ENCODE assay signal across 21 mouse cellular contexts in genomic region chr2:178662396-178662795, GRCm38 (mm10).
DNase-seq lines count a peak whose midpoint lies in the region; ATAC-seq and TF ChIP-seq lines count a peak whose summit lies in the region.
"Had no signal": no experiment of that assay in that cellular context is flagged by ENCODE, and none has a peak within 500 bp of the region (broad histone marks: within the 10 kb centered on the region; RNA-seq: fewer than 3 reads in every experiment).

No protein-coding gene starts in this region.

- no peaks in the 10 kb centered on the region for H3K4me1 ChIP-seq in liver, embryonic 13.5 days (replicated peaks)
- no peaks in the 10 kb centered on the region for H3K4me1 ChIP-seq in liver, embryonic 16.5 days (ENCODE audit: control insufficient read depth, low read depth, low read length)
- no peaks in the 10 kb centered on the region for H3K4me1 ChIP-seq in stomach, embryonic 14.5 days (ENCODE audit: control insufficient read depth, insufficient read depth, low read length)
- no peaks in the 10 kb centered on the region for H3K4me1 ChIP-seq in forebrain, embryonic 10.5 days
- no peaks in the 10 kb centered on the region for H3K4me1 ChIP-seq in forebrain, embryonic 13.5 days
- H3K4me1 ChIP-seq: forebrain, embryonic 15.5 days; heart, embryonic 13.5 days; limb, embryonic 13.5 days; midbrain, embryonic 10.5 days; neural tube, embryonic 12.5 days had no signal

- DNase-seq in layer of hippocampus, adult 2 months (ENCODE audit: low spot score in 2 of 2) = no peak
- DNase-seq in layer of hippocampus, postnatal 10 days (ENCODE audit: low spot score in 2 of 2) = no peak
- DNase-seq in liver, embryonic 13.5 days = no peak
- DNase-seq in forebrain, embryonic 10.5 days (ENCODE audit: extremely low spot score, low spot score) = no peak
- DNase-seq: cerebellum, adult 9-10 months; gastrocnemius, adult 2 months; heart, postnatal 4 days; right cerebral cortex, postnatal 14 days had no signal

- WGBS in liver, embryonic 13.5 days (ENCODE audit: insufficient replicate concordance) = 38% methylated on average over 1 of the region's 1 CpGs
- 15% methylated on average over 1 of the region's 1 CpGs for WGBS in liver, embryonic 16.5 days (ENCODE audit: insufficient replicate concordance)
- 69% methylated on average over 1 of the region's 1 CpGs for WGBS in stomach, embryonic 14.5 days
- 75% methylated on average over 1 of the region's 1 CpGs for WGBS in forebrain, embryonic 10.5 days
- 66% methylated on average over 1 of the region's 1 CpGs for WGBS in forebrain, embryonic 13.5 days

- no peaks in the 10 kb centered on the region for H3K36me3 ChIP-seq in liver, embryonic 13.5 days
- H3K36me3 ChIP-seq in liver, embryonic 16.5 days (ENCODE audit: control insufficient read depth, insufficient read depth) = no peaks in the 10 kb centered on the region
- H3K36me3 ChIP-seq in stomach, embryonic 14.5 days (ENCODE audit: control insufficient read depth, insufficient read depth, low read length) = no peaks in the 10 kb centered on the region
- H3K36me3 ChIP-seq in forebrain, embryonic 10.5 days (replicated peaks) = no peaks in the 10 kb centered on the region
- no peaks in the 10 kb centered on the region for H3K36me3 ChIP-seq in forebrain, embryonic 13.5 days (ENCODE audit: poor library complexity, severe bottlenecking)
- H3K36me3 ChIP-seq: forebrain, embryonic 15.5 days; G1E; heart, embryonic 13.5 days; limb, embryonic 13.5 days; midbrain, embryonic 10.5 days; neural tube, embryonic 12.5 days had no signal

- no peaks in the 10 kb centered on the region for H3K9me3 ChIP-seq in liver, embryonic 13.5 days (replicated peaks)
- H3K9me3 ChIP-seq in liver, embryonic 16.5 days (replicated peaks; ENCODE audit: control insufficient read depth, low read length) = no peaks in the 10 kb centered on the region
- no peaks in the 10 kb centered on the region for H3K9me3 ChIP-seq in stomach, embryonic 14.5 days (ENCODE audit: control insufficient read depth, low read depth, low read length)
- H3K9me3 ChIP-seq in forebrain, embryonic 10.5 days = no peaks in the 10 kb centered on the region
- no peaks in the 10 kb centered on the region for H3K9me3 ChIP-seq in forebrain, embryonic 13.5 days (replicated peaks)
- H3K9me3 ChIP-seq: forebrain, embryonic 15.5 days; heart, embryonic 13.5 days; limb, embryonic 13.5 days; midbrain, embryonic 10.5 days; neural tube, embryonic 12.5 days had no signal

- no peak overlapping the region for H3K9ac ChIP-seq in liver, embryonic 13.5 days
- no peak overlapping the region for H3K9ac ChIP-seq in liver, embryonic 16.5 days (ENCODE audit: low read depth, low read length)
- H3K9ac ChIP-seq in stomach, embryonic 14.5 days (replicated peaks; ENCODE audit: low read depth, low read length) = no peak overlapping the region
- no peak overlapping the region for H3K9ac ChIP-seq in forebrain, embryonic 13.5 days
- H3K9ac ChIP-seq: forebrain, embryonic 15.5 days; heart, embryonic 13.5 days; limb, embryonic 13.5 days; neural tube, embryonic 12.5 days had no signal

- no peak for TF ChIP-seq CTCF in layer of hippocampus, adult 2 months (conservative IDR thresholded peaks at IDR 0.05)

- no peak overlapping the region for H3K4me3 ChIP-seq in layer of hippocampus, adult 2 months
- H3K4me3 ChIP-seq in liver, embryonic 13.5 days (replicated peaks) = no peak overlapping the region
- H3K4me3 ChIP-seq in liver, embryonic 16.5 days (ENCODE audit: low read depth, low read length) = no peak overlapping the region
- no peak overlapping the region for H3K4me3 ChIP-seq in stomach, embryonic 14.5 days (ENCODE audit: low read depth, low read length)
- H3K4me3 ChIP-seq in forebrain, embryonic 10.5 days = no peak overlapping the region
- H3K4me3 ChIP-seq in forebrain, embryonic 13.5 days = no peak overlapping the region
- H3K4me3 ChIP-seq: forebrain, embryonic 15.5 days; gastrocnemius, adult 2 months; heart, embryonic 13.5 days; limb, embryonic 13.5 days; midbrain, embryonic 10.5 days; neural tube, embryonic 12.5 days had no signal

- ATAC-seq in liver, embryonic 13.5 days (ENCODE audit: low read depth) = peak; percentile 65
- peak; percentile 70 for ATAC-seq in liver, embryonic 16.5 days (ENCODE audit: low read depth)
- ATAC-seq in stomach, embryonic 14.5 days (ENCODE audit: insufficient number of reproducible peaks, insufficient read depth, low FRiP score, low read depth) = peak; percentile 78
- ATAC-seq in forebrain, embryonic 13.5 days = no peak
- no peak for ATAC-seq in megakaryocyte-erythroid progenitor cell, adult 5-6 weeks (replicated peaks; ENCODE audit: low FRiP score, low TSS enrichment, poor library complexity, severe bottlenecking)
- ATAC-seq: CD4-positive, CD25-positive, alpha-beta regulatory T cell, adult 4 months; forebrain, embryonic 15.5 days; hindbrain, embryonic 16.5 days had no signal

- H3K27me3 ChIP-seq in liver, embryonic 13.5 days = no peaks in the 10 kb centered on the region
- no peaks in the 10 kb centered on the region for H3K27me3 ChIP-seq in liver, embryonic 16.5 days (ENCODE audit: control insufficient read depth, insufficient read depth, low read depth, low read length)
- no peaks in the 10 kb centered on the region for H3K27me3 ChIP-seq in stomach, embryonic 14.5 days (ENCODE audit: control insufficient read depth, insufficient read depth, low read length)
- H3K27me3 ChIP-seq in forebrain, embryonic 10.5 days (ENCODE audit: poor library complexity, severe bottlenecking) = no peaks in the 10 kb centered on the region
- 0 out of 2 replicates have a peak, but pooled peaks cover 7% of the 10 kb centered on the region for H3K27me3 ChIP-seq in forebrain, embryonic 13.5 days
- H3K27me3 ChIP-seq: forebrain, embryonic 15.5 days; neural tube, embryonic 12.5 days had no signal

- no peak overlapping the region for H3K4me2 ChIP-seq in liver, embryonic 13.5 days
- H3K4me2 ChIP-seq in liver, embryonic 16.5 days (ENCODE audit: low read depth, low read length) = no peak overlapping the region
- H3K4me2 ChIP-seq in stomach, embryonic 14.5 days (replicated peaks; ENCODE audit: low read depth, low read length) = no peak overlapping the region
- no peak overlapping the region for H3K4me2 ChIP-seq in forebrain, embryonic 13.5 days
- H3K4me2 ChIP-seq: forebrain, embryonic 15.5 days; heart, embryonic 13.5 days; limb, embryonic 13.5 days; neural tube, embryonic 12.5 days had no signal

- peak overlapping the region; percentile 64; the same call in 1 of the 2 replicates for H3K27ac ChIP-seq in layer of hippocampus, adult 2 months
- H3K27ac ChIP-seq in liver, embryonic 13.5 days = no peak overlapping the region
- H3K27ac ChIP-seq in liver, embryonic 16.5 days (ENCODE audit: low read length) = no peak overlapping the region
- H3K27ac ChIP-seq in stomach, embryonic 14.5 days (ENCODE audit: low read length) = no peak overlapping the region
- no peak overlapping the region for H3K27ac ChIP-seq in forebrain, embryonic 10.5 days
- no peak overlapping the region for H3K27ac ChIP-seq in forebrain, embryonic 13.5 days
- H3K27ac ChIP-seq: forebrain, embryonic 15.5 days; gastrocnemius, adult 2 months; heart, embryonic 13.5 days; kidney, postnatal 0 days; limb, embryonic 13.5 days; midbrain, embryonic 10.5 days; neural tube, embryonic 12.5 days had no signal

Comparison
In these comparisons a context has a peak if more than half of its experiments do, and no peak if none do; other contexts are left out.
1. ATAC-seq: peak in liver, embryonic 13.5 days (single experiment), liver, embryonic 16.5 days (single experiment) and stomach, embryonic 14.5 days (single experiment); none in forebrain, embryonic 13.5 days (single experiment) and megakaryocyte-erythroid progenitor cell, adult 5-6 weeks (single experiment).